Mouse (Mus musculus) stomach, embryonic 15.5 days (tissue): ENCODE measurements around the gene Actn1. TPM values are rescaled to one million over a fixed set of nuclear protein-coding genes. Genes with fewer than 3 reads are reported as not detected.
A peak's percentile ranks its signal among the peaks of the same experiment; 100 is the strongest.

Source experiments
- ATAC-seq: fragments of 200-750 bp; cut with Nextera tagmentation; 2 replicates; pipeline ENCODE4 v1.8.0; 2017; ENCODE audit warnings: low read depth, moderate number of reproducible peaks, moderate TSS enrichment; ENCODE audit not compliant: insufficient read depth, low FRiP score
- H3K27ac ChIP-seq: fragments of 300-500 bp; sonication (generic); 2 replicates; pipeline ENCODE4 v1.5.1; 2015; ENCODE audit warnings: mild to moderate bottlenecking, inconsistent platforms
- H3K27me3 ChIP-seq: fragments of 300-500 bp; sonication (generic); replicated peaks from 2 replicates; pipeline ENCODE4 v1.6.1; 2015; ENCODE audit warnings: inconsistent platforms
- H3K36me3 ChIP-seq: fragments of 300-500 bp; sonication (generic); 2 replicates; pipeline ENCODE4 v1.6.1; 2015; ENCODE audit warnings: inconsistent platforms
- H3K4me1 ChIP-seq: fragments of 300-500 bp; sonication (generic); 2 replicates; pipeline ENCODE4 v1.6.1; 2015; ENCODE audit warnings: inconsistent platforms
- H3K4me2 ChIP-seq: fragments of 300-500 bp; sonication (generic); 2 replicates; pipeline ENCODE4 v1.6.1; 2015; ENCODE audit warnings: mild to moderate bottlenecking, inconsistent platforms
- H3K4me3 ChIP-seq: fragments of 300-500 bp; sonication (generic); replicated peaks from 2 replicates; pipeline ENCODE4 v1.5.1; 2015; ENCODE audit warnings: inconsistent platforms
- H3K9ac ChIP-seq: fragments of 300-500 bp; sonication (generic); 2 replicates; pipeline ENCODE4 v1.6.1; 2015; ENCODE audit warnings: inconsistent platforms
- H3K9me3 ChIP-seq: fragments of 300-500 bp; sonication (generic); 2 replicates; pipeline ENCODE4 v1.6.1; 2016; ENCODE audit warnings: inconsistent platforms
- WGBS: fragments of 180-500 bp; shearing (Covaris S2); methylation state at CpG from one replicate; pipeline ENCODE4 v1.1.7; 2015; 5-methylcytosine and 5-hydroxymethylcytosine counted together
- polyA plus RNA-seq: library from polyadenylated mRNA; unstranded; fragments of >200 nt; fragmentation: Nextera tagmentation; extraction: Ambion mirVana; gene quantifications from 2 replicates; pipeline ENCODE4 v1.2.1, GENCODE M21; 2015

Gene Actn1
- polyA plus RNA-seq, 1 experiment from 2014 or later, result 61.2 TPM

DNA sequence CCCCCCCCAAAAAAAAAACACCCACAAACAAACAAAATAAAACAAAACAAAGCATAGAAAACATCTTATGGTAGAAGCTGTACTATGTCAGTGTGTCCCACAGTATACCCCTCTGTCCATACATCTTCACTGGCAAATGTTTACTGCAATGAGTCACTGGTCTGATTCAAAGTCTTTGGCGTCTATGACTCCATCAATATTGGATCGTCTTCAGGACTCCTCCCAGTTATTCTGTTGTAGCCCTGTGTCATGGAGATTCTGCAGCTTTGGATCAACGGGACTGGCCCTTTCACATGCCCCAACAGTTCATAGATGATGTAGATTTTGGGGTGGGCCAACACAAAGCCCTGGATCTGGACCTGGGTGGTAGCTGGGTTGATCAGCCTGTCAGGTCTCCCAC lies 25.9 kb downstream of the Actn1 start:
- no peak for ATAC-seq
- H3K4me2 ChIP-seq, result no peak overlapping the region
- H3K27me3 ChIP-seq, result no peaks in the 10 kb centered on the region
- H3K27ac ChIP-seq, result no peak overlapping the region
- H3K36me3 ChIP-seq, result peaks cover 7% of the 10 kb centered on the region; the same call in 1 of the 2 replicates
- 86% methylated on average over 3 of the region's 3 CpGs for WGBS
- H3K9me3 ChIP-seq, result no peaks in the 10 kb centered on the region
- H3K4me1 ChIP-seq, result peaks cover 50% of the 10 kb centered on the region
- no peak overlapping the region for H3K4me3 ChIP-seq
- H3K9ac ChIP-seq, result no peak overlapping the region

DNA sequence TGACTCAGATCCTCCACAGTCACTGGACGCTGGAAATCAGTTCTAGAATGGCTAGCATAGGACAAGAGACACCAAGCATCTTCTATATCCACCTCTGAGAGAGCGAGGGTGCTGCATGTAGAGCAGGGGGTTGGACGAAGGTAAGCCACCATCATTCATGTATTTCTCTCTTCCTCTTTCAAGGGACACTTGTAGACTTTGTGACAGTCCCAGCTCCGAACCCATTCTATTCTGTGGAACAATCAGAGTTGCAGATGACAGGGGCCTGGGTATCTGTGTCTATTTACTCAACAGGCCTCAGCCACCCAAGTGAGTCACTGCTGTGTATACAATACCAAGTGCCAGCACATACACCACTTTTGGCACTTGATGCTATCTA lies 27.3 kb downstream of the Actn1 start:
- no peak for ATAC-seq
- H3K4me2 ChIP-seq, result no peak overlapping the region
- H3K36me3 ChIP-seq, result peaks cover 7% of the 10 kb centered on the region; the same call in 1 of the 2 replicates
- no peak overlapping the region for H3K9ac ChIP-seq
- H3K4me3 ChIP-seq, result no peak overlapping the region
- peaks cover 52% of the 10 kb centered on the region for H3K4me1 ChIP-seq
- H3K27ac ChIP-seq, result 0 out of 2 replicates have a peak overlapping the region, but pooled peaks have one; percentile 54
- WGBS, result 75% methylated on average over 4 of the region's 4 CpGs
- no peaks in the 10 kb centered on the region for H3K9me3 ChIP-seq
- no peaks in the 10 kb centered on the region for H3K27me3 ChIP-seq

DNA sequence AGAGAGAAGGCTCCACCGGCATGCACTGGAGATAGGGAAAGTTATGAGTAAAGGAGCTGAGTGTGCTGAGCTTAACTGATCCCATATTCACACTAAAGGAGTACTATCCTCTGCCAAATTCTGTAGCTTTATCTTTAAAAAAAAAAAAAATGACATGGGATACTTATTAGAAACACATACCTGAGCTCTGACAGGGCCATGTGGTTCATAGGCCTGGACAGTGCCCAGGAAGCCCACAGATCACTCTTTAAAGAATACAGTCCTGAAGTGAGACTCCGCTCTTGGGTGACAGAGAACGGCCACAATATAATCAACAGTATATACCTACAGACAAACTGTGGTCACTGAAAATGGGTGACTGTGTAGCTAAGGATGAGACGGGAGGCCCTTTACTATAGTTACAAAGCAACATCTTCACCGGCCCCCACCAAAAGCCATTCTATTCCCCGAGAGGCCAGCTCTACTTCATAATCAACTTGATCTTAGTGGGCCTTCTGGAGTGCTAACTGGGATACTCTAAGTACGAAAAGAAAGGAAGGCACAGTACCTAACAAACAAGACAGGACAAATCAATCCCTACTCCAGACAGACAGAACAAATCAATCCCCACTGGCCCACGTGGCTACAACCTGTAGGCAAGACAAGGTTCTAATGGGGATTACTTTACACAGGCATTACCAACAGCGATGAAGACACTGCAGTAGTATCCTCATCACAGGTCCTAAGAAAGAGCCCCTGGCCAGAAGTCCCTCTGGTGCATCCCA lies 27.9 kb downstream of the Actn1 start:
- no peak for ATAC-seq
- no peak overlapping the region for H3K4me2 ChIP-seq
- H3K4me3 ChIP-seq, result no peak overlapping the region
- peaks cover 54% of the 10 kb centered on the region for H3K4me1 ChIP-seq
- H3K27me3 ChIP-seq, result no peaks in the 10 kb centered on the region
- peaks cover 7% of the 10 kb centered on the region; the same call in 1 of the 2 replicates for H3K36me3 ChIP-seq
- H3K27ac ChIP-seq, result peak overlapping the region; percentile 91
- no peak overlapping the region for H3K9ac ChIP-seq
- no peaks in the 10 kb centered on the region for H3K9me3 ChIP-seq
- WGBS, result 67% methylated on average over 9 of the region's 9 CpGs

DNA sequence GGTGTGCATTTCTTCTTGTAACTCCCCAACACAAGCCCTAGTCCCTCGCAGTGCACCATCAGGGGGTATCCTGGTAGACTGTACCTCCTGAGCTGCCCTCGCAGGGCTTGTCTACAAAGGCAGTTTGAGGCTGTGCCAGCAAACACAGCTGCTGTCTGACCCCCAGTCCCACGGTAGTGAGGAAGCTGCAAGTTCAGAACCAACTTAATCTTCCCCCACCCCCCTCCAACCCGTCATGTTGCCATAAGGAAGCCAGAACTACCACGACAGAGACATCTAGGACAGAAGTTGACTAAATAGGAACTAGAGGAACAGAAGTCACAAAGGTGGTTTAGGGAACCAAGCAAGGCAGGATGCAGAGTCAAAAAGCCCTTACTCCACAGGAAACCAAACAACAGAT lies 28.9 kb downstream of the Actn1 start:
- Histone ChIP-seq H3K9me3 (no peaks in the 10 kb centered on the region), H3K27me3 (no peaks in the 10 kb centered on the region), H3K4me2 (peak overlapping the region; percentile 42; the same call in 1 of the 2 replicates), H3K36me3 (peaks cover 7% of the 10 kb centered on the region; the same call in 1 of the 2 replicates), H3K4me1 (peaks cover 56% of the 10 kb centered on the region), H3K4me3 (no peak overlapping the region), H3K27ac (peak overlapping the region; percentile 91), H3K9ac (no peak overlapping the region)
- 7% methylated on average over 5 of the region's 5 CpGs for WGBS
- 0 out of 2 replicates have a peak, but pooled peaks have one; percentile 7 for ATAC-seq

DNA sequence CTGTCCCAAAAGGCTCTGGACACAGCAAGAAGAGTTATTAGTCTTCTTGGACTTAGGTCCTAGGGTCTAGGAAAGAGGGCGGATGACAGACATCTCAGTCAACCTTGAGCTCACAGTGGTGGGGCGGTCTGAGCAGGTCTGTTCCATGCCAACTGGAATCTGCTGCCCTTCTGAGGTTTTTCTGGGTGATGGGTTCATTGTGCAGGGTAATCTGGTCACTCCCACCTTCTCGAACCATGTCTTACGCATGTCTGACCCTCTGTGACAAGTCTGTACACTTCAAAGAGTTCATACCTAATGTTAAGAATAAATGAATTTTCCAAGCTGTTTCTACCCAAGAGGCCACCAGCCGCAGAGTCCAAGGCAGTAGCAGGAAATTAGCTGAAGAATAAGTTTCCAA lies 29.3 kb downstream of the Actn1 start:
- 0 out of 2 replicates have a peak, but pooled peaks have one; percentile 4 for ATAC-seq
- H3K9me3 ChIP-seq, result no peaks in the 10 kb centered on the region
- peak overlapping the region; percentile 42 for H3K4me2 ChIP-seq
- H3K36me3 ChIP-seq, result peaks cover 7% of the 10 kb centered on the region; the same call in 1 of the 2 replicates
- H3K9ac ChIP-seq, result no peak overlapping the region
- 30% methylated on average over 5 of the region's 5 CpGs for WGBS
- peaks cover 59% of the 10 kb centered on the region for H3K4me1 ChIP-seq
- H3K4me3 ChIP-seq, result no peak overlapping the region; the same call in 1 of the 2 replicates
- H3K27ac ChIP-seq, result peak overlapping the region; percentile 91
- no peaks in the 10 kb centered on the region for H3K27me3 ChIP-seq

DNA sequence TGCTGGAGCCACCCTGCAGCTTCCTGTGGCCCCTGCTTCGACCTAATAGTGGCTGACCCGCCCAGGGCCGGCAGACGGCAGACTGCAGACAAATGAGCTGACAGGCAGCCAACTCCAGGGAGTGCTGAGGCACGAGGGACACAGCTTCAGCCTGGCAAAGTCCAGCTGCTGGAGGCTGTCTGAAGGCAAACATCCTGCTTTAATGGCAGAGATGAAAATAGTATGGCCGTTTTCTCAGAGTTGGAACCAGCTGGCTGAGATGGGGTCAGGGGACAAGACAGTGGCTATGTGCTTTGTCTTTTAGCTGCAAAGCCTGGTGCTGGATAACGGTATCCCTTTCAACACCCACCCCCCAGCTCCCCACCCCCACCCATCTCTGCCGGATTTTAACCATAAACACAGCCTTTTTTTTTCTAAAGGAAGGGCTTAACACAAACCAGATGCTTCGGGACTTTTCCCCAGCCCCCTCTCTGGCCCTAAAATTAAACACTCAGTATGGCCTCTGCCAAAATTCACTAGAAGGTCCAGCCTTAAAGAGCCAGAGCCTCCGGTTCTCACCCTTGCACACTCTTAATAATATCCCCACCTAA lies 30.0 kb downstream of the Actn1 start:
- peak; percentile 83 for ATAC-seq
- peak overlapping the region; percentile 91 for H3K27ac ChIP-seq
- H3K4me2 ChIP-seq, result peak overlapping the region; percentile 42
- no peak overlapping the region; the same call in 1 of the 2 replicates for H3K4me3 ChIP-seq
- H3K9me3 ChIP-seq, result no peaks in the 10 kb centered on the region
- peaks cover 63% of the 10 kb centered on the region for H3K4me1 ChIP-seq
- H3K27me3 ChIP-seq, result no peaks in the 10 kb centered on the region
- H3K9ac ChIP-seq, result no peak overlapping the region
- 3% methylated on average over 10 of the region's 10 CpGs for WGBS
- peaks cover 7% of the 10 kb centered on the region; the same call in 1 of the 2 replicates for H3K36me3 ChIP-seq

DNA sequence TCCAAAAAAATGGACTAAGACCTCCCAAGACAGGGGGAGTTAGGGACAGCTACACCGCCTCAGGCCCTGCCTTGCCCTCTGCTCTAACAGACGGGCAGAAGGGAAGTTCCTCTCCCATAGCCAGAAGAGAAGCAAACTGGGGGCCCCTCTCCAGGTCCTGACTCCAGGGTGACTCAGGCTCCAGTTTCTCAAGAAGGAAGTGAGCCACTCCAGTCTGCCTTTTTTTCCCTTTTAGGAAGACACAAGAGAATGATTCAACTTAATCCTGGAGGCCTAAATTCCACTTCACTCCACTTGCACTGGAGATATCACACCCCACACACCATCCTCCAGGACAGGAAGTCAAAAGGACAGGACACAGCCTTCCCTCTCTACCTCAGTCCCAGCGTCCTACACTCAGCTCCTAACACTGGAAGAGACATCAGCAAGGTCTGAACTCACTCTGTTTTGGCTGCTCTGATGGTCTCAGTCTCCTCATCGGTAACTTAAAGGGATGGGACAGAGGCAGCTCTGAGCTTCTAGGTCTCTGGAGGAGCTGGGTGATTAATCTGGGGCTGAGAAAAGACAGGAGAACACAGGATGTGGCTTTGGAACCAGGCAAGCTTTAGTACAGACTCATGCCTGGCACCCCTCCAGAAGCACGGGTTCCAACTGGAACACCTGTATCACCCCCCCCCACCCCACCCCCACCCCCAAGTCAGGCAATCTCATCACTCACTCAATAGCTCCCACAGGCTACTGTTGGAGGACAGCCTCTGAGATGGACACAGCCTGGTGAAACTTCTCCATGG lies 31.0 kb downstream of the Actn1 start:
- Histone ChIP-seq H3K27ac (peak overlapping the region; percentile 91), H3K4me1 (peaks cover 73% of the 10 kb centered on the region), H3K9me3 (no peaks in the 10 kb centered on the region), H3K9ac (no peak overlapping the region), H3K27me3 (no peaks in the 10 kb centered on the region), H3K4me3 (no peak overlapping the region), H3K4me2 (peak overlapping the region; percentile 42; the same call in 1 of the 2 replicates), H3K36me3 (peaks cover 1% of the 10 kb centered on the region; the same call in 1 of the 2 replicates)
- WGBS, result 26% methylated on average over 5 of the region's 5 CpGs
- no peak for ATAC-seq

DNA sequence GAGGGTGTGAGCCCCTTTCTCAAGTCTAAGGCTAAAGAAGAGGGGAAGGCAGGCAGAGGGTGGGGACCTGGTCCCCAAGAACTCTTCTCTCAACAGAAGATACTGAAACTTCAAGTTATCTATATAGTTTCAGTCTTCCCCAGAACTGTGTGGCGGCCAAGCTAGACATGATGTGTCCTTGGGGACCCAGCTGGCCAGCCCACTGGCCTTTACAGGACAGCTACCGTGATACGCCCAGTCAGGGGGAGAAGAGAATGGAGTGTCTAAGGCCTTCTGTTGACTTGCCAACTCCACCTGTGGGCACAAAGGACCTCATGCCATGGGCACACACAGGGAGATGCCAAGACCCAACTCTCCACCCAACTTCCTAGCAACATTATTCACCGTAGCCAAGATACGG lies 31.8 kb downstream of the Actn1 start:
- peak overlapping the region; percentile 91 for H3K27ac ChIP-seq
- no peak overlapping the region for H3K9ac ChIP-seq
- H3K4me1 ChIP-seq, result peaks cover 81% of the 10 kb centered on the region
- no peak for ATAC-seq
- no peaks in the 10 kb centered on the region for H3K36me3 ChIP-seq
- WGBS, result 84% methylated on average over 5 of the region's 5 CpGs
- no peaks in the 10 kb centered on the region for H3K27me3 ChIP-seq
- H3K4me3 ChIP-seq, result no peak overlapping the region
- H3K9me3 ChIP-seq, result no peaks in the 10 kb centered on the region
- H3K4me2 ChIP-seq, result no peak overlapping the region; the same call in 1 of the 2 replicates

DNA sequence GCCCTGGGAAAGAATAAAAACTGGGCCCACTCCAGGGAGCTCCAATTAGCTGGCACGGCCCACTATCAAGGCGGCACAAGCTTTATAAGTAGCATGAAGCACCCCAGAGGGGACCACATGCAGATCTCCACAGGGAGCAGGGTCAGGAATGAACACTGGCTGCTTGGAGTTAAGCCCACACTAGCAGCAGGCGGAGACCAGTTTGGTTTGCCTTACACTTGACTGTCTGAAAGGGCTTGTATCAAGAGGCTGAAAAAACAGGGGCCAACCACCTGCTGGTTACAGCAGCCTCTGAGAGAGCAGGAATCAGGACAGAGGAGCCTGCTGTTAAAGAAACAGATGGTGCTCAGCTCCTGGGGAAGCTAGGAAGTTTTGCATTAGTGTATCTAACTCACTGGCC lies 32.3 kb downstream of the Actn1 start:
- Histone ChIP-seq H3K4me1 (peaks cover 85% of the 10 kb centered on the region), H3K36me3 (no peaks in the 10 kb centered on the region)
- 41% methylated on average over 3 of the region's 3 CpGs for WGBS

DNA sequence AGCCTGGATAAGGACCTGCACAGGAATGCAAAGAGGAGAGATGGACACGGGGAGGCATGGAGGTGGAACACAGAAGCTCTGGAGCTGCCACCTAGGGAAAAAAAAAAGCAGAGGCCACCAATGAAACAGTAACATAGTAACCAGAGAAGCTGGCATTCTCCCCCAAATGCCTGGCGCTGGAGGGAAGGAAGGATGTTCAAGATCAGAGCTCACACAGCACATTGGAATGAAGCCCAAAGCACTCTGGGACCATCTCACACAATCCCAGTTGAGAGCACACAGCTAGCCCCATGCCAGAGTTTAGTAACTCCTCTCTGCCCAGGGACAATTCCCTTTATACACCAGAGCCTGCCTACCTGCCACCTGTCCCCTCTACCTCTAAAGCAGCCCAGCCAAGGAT lies 34.1 kb downstream of the Actn1 start:
- 68% methylated on average over 2 of the region's 2 CpGs for WGBS
- peaks cover 73% of the 10 kb centered on the region for H3K4me1 ChIP-seq
- H3K27ac ChIP-seq, result no peak overlapping the region

More for the DNA sequence above, 32.3 kb downstream of the Actn1 start:
- Histone ChIP-seq H3K27ac (peak overlapping the region; percentile 91), H3K9me3 (no peaks in the 10 kb centered on the region), H3K4me2 (no peak overlapping the region), H3K27me3 (no peaks in the 10 kb centered on the region), H3K9ac (no peak overlapping the region), H3K4me3 (no peak overlapping the region)
- ATAC-seq, result no peak

DNA sequence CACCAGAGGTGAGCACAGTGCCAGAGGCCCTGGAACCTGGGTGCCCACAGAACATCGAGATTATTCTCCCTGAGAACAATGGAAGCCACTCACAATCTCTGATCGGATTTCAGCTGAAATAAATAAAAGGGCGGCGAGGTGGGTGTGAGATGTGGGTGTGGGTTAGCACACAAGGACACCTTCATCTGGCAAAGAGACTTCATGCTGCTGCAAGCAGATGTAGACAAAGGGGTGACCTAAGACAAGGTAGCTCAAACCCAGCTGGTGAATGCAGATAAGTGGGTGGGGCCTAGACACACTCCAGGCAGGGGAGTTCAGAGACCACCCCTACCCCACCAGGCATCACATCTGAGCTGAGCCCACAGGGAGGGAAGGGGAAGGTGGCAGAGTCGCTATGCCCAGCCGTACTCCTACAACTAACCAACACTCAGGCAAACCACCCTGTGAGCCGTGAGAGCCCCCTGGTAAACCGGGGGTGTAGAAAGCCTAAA lies 35.9 kb downstream of the Actn1 start:
- no peak overlapping the region for H3K4me2 ChIP-seq
- H3K36me3 ChIP-seq, result no peaks in the 10 kb centered on the region
- H3K4me3 ChIP-seq, result no peak overlapping the region
- peaks cover 68% of the 10 kb centered on the region for H3K4me1 ChIP-seq
- 50% methylated on average over 8 of the region's 8 CpGs for WGBS
- no peak overlapping the region for H3K9ac ChIP-seq
- no peaks in the 10 kb centered on the region for H3K27me3 ChIP-seq
- ATAC-seq, result peak; percentile 42
- no peaks in the 10 kb centered on the region for H3K9me3 ChIP-seq
- H3K27ac ChIP-seq, result peak overlapping the region; percentile 79

More for the DNA sequence above, 34.1 kb downstream of the Actn1 start:
- Histone ChIP-seq H3K4me2 (no peak overlapping the region), H3K27me3 (no peaks in the 10 kb centered on the region), H3K36me3 (no peaks in the 10 kb centered on the region), H3K4me3 (no peak overlapping the region), H3K9me3 (no peaks in the 10 kb centered on the region), H3K9ac (no peak overlapping the region)
- no peak for ATAC-seq
